Mouse (Mus musculus): Measurements from ENCODE around the gene Atf1.
A peak's percentile ranks its signal among the peaks of the same experiment; 100 is the strongest.

The Atf1 gene

DNA sequence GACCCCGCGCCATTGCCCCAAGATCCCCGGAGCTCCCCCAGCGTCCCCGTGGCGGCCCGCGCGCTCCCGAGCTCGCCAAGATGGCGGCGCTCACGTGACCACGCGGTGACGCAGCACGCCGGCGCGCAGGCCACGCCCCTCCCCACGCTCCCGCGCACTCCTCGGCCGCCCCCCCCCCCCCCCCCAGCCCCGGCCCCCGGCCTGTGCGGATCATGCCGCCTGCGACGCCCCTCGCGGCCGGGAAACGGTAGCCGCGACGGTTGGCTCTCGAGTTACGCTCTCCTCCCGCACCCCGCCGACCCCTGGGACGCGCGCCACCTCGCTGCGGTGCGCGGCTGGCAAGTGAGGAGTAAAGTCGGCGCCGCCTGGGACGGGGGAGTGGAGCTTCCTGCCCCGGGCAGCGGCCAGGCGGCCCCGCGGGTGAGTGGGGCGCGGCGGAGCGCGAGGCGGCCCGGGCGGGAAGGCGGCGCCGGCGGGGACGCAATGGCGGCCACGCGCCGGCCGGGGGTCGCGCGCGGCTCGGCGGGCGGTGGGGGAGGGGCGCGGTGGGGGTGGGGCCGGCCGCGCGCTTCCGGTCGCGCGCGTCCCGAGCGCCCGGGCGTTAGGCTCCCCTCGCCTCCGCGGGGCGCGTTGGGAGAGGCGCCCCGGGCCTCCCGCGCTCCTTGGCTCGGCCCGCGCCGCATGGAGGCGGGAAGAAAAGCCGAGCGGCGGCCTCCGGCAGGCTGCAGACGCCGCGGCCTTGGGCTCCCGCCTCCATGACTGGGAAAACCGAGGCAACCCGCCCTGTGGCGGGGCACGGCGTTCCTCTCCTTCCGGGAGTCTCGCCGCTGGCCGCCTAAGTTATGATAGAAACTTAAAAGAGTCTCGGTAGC lies at the start of gene Atf1:
Atf1 (plus strand) TSS at position 157 of the 872 bp plus-strand sequence.
- peak; percentile 87 for DNase-seq (ENCODE audit: low read depth, low spot score)

DNA sequence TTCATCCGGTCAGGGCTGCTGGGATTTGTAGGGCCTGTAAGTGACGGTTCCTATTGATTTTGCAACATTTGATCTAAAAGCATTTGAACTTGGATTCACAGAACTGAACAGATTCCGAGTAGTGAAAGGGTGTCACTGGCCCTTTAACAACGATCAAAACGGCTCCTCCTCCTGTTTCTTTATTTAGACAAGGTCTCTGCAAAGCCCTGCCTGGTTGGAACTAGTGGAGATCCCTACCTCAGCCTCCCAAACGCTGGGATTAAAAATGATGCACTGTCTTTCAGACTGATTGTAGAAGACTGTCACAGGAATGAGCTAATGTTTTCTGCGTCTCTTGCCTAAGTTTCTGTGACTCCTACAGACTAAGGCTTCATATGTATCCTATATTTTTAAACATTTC lies 49.1 kb upstream of the Atf1 start:
- no peak for DNase-seq (ENCODE audit: low read depth, low spot score)

DNA sequence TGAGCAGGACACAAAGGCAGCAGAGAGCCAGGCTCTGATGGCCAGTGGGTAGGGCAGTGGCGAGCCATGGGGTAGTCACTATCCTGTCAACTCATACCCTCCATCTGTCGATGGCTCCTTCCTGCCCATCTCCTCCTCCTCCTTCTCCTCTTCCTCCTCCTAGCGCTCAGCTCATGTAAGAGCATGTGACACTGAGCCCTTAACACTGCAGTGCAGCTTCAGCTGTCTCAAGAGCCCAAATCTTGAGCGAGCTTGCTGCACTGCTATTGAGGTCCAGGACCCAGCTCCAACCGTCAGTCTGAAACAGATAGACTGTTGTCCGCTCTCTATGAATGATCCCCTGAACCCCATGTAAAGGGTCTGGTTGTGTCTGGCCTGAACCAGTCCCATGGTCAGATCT lies 47.9 kb upstream of the Atf1 start:
- no peak for DNase-seq (ENCODE audit: low read depth, low spot score)

DNA sequence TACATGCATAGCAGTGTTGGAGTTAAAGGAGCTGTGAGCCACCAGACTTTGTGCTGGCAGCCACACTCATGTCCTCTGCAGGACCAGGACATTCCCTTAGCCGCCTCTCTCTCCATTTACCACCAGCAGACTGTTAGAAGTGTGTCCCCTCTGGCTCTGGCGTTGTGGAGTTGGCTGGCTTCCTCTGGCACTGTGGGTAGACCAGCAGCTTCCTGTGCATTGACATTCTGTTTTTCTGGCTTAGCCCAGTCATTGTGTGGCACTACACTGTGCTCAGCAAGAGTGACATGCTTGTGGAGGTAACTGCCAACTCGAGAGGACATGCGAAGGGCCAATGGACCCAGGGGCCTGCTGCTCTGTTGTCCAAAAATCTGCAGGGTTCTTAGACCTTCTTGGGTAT lies 47.4 kb upstream of the Atf1 start:
- DNase-seq (ENCODE audit: low read depth, low spot score) = no peak

DNA sequence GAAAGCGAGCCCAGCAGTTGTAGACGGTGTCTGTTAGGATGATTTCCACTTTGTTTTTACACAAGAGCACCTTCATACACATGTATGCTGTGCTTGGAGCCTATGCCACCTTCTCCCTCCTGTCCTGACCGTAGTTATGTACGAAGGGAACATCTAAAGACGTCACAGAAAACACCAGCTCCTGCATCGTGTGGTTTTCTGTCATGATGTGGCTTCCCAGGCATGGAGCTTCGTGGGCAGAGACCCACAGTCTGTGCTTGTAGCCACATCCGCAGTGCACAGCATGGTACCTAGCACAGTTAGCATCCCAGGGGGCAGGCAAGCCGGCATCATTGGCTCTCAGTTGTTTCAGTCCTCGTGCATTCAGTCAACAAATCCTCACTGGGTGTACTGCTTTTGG lies 45.8 kb upstream of the Atf1 start:
- no peak for DNase-seq (ENCODE audit: low read depth, low spot score)

DNA sequence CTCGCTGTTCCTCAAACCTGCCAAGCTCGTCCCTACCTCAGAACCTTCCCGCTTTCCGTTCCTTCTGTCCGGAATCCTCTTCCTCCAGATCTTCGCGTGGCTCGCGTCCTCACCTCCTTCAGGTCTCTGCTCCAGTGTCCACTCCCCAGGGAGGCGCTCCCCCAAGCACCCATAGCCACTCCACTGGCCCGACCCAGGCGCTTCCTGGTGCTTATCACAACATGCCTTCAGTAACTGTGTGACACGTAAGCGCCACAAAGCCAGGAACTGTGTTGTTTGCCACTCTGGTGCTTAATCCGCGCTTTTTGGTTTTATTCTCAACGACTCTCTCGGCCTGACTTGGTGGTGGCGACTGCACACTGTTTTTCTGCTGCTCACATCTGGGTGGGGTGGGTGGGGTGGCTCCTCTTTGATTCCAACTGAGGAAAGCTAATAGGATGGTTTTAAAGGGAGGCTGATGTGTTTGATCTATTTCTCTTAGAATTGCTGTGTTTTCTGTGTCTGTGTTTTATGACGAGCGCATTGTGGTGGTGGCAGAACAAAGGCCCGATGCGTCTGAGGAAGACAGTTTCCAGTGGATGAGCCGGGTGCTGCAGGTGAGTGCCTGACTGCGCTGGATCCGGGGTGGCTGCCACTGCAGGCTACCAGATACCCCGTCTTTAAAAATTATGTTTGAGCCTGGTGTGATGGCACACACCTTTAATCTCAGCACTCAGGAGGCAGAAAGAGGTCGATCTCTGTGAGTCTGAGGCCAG lies 44.9 kb upstream of the Atf1 start:
- no peak for DNase-seq (ENCODE audit: low read depth, low spot score)

DNA sequence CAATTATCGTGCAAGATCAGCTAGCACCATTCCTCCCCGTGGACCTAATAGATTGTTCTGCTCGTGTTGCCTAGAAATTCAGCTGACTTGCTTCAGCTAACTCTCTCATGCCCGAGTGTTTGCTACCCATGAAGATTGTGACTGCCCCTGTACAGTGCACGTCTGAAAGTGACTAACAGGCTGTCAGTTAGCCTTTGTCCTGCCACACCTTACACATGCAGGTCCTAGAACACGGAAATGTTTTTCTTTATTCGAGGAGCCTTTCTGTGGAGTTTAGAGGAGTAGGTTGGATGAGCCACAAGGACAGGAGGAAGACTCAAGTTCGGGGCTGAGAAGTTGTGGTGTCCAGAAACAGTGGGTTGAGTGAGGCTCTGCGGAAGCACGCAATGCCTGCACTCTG lies 44.1 kb upstream of the Atf1 start:
- DNase-seq (ENCODE audit: low read depth, low spot score) = no peak

DNA sequence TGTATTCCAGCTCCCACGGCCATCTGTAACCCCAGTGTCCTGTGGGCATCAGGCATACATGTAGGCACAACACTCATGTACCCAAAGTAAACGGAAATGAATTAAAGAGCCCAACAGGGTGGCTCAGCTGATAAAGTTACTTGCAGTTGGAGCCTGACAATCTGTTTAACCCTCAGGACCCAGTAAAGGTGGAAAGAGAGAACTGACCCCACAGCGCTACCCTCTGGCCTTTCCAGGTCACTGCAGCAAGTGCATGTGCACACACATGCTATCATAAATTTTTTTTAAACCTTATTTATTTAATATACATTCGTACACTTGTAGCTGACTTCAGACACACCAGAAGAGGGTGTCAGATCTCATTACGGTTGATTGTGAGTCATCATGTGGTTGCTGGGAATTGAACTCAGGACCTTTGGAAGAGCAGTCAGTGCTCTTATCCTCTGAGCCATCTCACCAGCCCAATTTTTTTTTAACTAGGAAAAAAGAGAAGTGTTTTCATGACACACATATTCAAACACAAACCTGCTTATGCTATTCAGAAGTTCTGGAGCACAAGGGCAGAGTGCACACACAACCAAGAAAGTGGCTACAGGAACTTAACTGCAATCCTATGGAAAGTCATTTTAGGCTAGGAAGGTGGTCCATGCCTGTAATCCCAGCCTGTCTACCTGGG lies 42.7 kb upstream of the Atf1 start:
- no peak for DNase-seq (ENCODE audit: low read depth, low spot score)

DNA sequence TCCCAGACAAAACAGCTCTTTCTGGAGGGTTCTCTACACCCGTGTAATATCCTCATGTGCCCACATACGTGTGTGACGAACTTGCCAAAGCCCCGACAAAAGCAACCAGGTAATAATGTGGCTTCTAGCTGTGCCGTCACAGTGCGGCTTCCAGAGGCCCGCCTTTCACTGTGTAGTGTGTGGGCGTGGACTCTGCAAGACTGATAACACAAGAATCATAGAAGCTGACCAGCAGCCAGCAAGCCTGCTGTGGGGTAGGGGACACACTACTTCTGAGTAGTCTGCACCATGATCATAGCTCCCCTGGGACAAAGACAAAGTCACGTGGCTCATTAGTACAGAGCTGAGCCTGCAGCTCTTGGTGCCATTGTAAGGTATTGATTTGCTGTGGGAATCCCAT lies 41.4 kb upstream of the Atf1 start:
- DNase-seq (ENCODE audit: low read depth, low spot score) = no peak

DNA sequence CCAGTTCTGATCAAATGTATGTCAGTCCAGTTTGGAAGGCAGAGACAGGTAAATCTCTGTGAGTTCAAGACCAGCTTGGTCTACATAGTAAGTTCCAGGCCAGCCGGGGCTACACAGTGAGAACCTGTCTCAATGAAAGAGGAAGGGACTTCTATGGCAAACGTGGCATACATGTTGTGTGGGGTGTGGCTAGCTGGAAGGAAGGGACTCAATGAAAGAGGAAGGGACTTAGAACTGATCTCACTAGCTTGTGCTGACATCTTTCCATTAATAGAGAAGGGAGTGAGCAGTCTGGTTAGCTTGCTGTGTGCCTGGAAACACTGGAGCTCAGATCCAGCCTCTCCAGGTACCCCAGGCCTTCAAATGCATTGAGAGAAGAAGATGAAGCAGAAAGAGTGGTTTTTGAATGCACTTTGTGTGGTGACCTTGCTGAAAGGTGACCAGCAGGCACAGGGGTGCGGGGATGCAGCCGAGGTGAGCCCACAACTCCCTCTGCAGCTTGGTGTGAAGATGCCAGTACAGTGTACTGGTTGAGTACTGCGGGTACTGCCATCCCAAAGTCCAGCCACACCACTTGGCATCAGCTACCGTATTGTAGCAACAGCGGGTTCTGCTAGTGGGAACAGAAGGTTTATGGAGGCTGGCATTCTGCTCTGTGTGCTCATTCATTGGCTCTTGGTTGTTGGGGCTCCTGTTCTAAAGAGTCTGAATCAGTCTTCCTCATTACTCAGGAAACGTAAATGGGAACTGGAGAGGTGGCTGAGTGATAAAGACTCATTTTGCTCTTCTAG lies 40.5 kb upstream of the Atf1 start:
- DNase-seq (ENCODE audit: low read depth, low spot score) = no peak

DNA sequence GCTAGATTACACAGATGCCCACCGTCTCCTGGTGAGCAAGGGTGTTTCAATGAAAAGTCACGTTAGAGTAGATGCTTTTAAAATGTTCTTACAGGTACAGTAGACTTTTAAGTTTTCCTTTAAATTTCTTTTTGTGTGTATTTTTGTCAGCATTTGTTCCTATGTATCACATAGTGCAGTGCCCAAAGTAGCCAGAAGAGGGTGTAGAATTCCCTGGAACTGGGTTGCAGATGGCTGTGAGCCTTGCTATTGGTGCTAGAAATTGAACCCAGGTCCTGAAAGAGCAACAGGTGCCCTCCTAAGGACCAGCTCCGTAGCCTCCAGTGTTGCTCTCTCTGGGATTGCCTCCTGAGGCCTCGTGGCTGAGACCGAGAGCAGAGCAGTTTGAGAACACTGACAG lies 39.1 kb upstream of the Atf1 start:
- DNase-seq (ENCODE audit: low read depth, low spot score) = peak; percentile 34

DNA sequence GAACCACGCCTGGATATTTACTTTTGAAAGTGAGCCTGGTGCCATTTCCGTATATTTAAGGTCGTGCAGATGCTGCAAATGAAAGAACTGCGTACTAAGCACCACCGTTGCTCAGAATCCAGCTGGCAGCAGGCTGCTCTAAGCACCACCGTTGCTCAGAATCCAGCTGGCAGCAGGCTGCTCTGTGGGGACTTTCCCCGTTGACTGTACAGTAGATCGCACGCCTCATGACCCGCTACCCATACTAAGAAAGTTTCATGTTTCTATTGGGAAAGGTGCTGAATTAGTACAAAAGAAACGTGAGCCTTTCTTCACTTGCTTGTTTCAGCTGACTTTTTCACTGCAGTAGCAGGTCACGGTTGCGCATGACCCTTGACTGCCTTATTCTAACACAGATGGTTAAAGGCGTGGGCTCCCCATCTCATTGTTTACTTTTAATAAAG lies 38.6 kb upstream of the Atf1 start:
- no peak for DNase-seq (ENCODE audit: low read depth, low spot score)

DNA sequence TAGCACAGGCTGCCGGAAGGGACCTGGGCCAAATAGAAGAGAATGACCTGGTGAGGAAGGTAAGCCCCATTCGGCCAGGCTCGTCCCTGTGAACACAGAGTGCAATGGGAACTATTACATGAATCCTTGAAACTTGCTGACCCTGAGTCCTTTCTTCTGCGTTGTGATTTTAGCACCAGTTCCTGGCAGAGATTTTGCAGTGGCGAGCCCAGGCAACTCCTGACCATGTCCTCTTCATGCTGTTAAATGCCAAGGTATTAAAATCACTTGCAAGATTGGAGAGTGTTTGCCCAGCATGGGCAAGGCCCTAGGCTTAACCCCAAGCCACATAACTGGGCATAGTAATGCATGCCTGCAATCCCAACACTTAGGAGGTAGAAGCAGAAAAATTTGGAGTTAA lies 37.5 kb upstream of the Atf1 start:
- DNase-seq (ENCODE audit: low read depth, low spot score) = no peak

DNA sequence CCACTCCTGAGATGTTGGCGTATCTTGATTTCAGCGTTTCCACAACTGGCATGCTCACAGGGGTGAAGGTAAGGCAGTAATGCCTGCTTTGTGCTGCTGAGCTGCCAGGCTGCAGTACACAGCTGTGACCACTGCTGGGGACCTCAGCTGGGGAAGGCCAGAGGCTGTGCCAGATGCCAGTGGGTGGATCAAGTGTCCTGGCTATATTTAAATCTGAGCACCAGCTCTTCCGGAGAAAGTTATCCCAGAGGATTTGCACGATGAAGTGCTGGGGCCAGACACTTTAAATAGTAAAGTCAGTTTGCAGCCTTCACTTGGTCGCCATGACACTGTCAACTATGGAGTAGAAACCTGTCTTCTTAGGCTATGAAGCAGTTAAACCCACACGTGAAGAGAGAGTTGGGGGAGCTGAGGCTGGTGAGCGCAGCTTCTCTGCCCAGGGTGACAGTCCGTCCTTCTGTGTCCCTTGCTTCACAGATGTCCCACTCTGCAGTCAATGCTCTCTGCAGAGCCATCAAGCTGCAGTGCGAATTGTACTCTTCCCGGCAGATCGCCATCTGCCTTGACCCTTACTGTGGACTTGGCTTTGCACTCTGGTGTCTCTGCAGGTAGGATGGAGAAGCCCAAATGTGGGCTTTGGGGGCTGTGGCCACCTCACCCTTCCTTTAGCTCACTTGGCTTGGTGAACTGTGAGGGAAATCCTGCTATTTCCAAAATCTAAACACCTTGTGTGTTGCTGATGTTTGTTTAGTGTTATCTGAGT lies 28.5 kb upstream of the Atf1 start:
- DNase-seq (ENCODE audit: low read depth, low spot score) = no peak

DNA sequence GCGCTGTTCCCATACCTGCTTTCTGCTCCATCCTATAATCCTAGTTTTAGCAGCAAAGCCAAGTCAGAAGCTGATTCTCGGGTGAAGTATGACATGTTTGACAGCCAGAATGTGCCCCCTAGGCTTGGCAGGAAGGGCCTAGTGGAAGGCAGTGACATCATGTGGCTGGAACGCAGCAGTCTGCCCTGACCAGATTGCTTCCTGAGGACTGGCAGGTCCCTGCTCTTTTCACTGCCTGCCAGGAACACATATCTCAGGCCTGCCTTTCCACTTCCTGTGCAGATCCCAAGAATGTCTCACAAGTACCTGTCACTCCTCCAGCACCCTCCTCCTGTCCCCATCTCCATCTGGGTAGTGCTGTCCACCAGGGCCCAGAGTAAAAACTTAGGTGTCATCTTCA lies 27.8 kb upstream of the Atf1 start:
- DNase-seq (ENCODE audit: low read depth, low spot score) = no peak

DNA sequence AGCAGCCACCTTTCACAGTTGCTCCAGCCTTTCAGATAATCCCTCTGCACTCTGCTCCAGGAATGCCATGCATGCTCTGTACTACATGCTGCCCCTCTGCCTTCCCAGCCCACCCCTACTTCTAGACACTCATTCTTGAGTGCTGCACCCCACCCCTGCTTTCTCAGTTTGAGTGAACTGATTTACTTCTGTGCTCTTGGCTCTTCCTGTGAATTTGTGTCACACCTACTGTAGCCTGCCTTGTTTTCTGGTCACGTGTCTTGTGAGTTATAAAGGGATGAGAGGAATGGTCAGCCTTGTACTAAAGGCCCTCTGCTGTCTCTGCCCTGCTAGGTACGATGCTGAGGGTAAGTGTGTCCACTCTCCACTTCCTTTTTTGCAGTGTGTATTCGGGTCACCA lies 25.8 kb upstream of the Atf1 start:
- no peak for DNase-seq (ENCODE audit: low read depth, low spot score)

DNA sequence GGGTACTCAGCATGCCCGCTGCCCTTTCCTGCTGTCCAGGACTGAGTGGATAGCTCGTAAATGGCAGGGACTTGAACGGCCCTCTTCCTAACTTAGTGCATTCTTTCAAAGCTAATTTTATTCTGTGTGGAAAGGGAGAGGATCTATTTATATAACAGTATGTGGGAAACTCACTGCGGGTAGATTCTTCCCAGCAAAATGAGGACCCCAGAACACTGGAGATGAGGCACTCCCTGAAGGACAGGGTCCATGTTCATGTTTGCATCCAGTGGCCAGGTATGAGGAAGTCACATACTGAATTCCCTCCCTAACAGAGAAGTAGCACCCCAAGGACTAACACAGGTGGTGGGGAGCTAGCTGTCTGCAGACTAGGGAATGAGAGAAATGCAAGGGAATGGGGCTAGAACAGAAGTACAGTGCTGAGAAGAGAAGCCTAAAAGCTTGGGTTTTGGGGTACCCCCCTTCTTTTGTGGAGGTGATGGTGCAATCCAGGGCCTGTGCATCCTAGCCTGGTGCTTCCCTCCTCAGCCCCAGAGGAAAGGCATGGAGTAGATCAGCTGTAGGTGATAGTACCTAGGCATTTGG lies 25.1 kb upstream of the Atf1 start:
- no peak for DNase-seq (ENCODE audit: low read depth, low spot score)

DNA sequence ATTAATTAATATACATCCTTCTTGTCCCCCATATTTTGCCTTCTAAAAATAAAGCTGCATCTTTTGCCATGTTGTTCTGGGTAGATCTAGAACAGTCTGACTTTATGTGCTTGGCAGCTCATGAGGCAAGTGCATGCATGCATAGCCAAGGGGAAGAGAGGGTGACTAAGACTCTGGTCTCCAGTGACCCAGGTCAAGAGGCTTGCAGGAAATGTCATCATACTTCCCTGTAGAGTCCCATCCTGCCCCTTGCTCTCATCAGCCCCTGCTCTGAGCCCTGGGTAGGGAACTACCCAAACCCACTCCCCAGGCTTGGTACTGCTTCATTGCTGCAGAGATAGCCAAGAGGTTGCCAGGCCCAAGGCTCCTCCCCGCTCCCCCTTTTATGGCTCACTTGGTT lies 23.0 kb upstream of the Atf1 start:
- DNase-seq (ENCODE audit: low read depth, low spot score) = no peak

DNA sequence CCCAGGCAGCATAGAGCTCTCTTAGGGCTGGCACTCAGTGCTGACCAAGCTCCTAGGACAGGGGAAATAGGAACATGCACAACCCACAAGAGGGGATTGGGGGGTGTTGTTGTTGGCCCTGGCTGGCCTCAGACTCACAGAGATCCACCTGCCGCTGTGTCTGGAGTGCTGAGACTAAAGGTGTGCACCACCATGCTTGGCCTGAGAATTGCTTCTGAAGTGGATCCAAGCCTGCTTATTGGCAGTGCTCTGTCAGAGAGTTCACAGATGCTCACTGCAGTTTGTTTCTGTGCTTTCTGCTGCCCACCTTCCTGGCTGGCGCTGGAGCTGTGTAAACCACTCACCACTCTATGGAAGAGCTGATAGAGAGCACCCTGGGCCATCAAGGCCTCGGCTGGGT lies 17.6 kb upstream of the Atf1 start:
- no peak for DNase-seq (ENCODE audit: low read depth, low spot score)

DNA sequence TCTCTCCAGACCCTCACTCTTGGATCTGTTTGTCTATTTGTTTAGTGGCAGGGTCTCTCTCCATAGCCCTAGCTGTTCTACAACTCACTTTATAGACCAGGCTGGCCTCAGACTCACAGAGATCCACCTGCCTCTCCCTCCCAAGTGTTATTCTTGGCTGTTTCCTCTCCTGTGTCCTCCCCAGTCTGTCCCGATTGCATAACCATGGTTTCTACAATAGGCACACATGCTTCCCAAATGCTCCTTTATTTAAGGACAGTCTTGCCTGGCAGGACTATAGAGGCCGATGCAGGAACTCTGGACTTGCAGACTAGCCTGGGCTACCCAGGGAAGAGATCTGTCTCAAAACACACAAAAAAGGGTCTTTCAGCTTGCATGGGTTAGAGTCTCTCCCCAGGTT lies 14.3 kb upstream of the Atf1 start:
- DNase-seq (ENCODE audit: low read depth, low spot score) = no peak

DNA sequence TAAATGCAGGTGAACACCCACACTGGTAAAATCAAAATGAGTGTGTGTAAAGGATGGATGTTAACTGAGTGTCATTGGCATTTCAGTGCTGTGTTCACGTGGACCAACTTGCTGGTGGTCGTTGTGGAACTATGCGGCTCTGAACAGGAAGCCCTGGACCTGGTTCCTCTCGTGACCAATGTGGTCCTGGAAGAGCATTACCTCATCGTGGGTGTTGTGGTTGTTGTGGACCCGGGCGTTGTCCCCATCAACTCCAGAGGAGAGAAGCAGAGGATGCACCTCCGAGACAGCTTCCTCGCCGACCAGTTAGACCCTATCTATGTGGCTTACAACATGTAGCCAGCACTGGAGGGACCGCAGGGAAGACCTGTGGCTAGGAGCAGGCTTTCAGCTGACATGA lies 12.5 kb upstream of the Atf1 start:
- no peak for DNase-seq (ENCODE audit: low read depth, low spot score)
